Mouse (Mus musculus): ENCODE measurements around the gene Kcnk16. TPM values are rescaled to one million over a fixed set of nuclear protein-coding genes. Genes with fewer than 3 reads are reported as not detected.

Gene Kcnk16
- polyA plus RNA-seq, 1 experiment = not detected

GRCm38 (mm10) chr14:20245861-20246260, 23.1 kb downstream of the Kcnk16 start:
- H3K27ac ChIP-seq (replicated peaks; ENCODE audit: low read depth, low read length) = no peak overlapping the region
- no peak overlapping the region for H3K4me3 ChIP-seq (ENCODE audit: insufficient read depth, low read depth, low read length)
- H3K4me1 ChIP-seq (ENCODE audit: control insufficient read depth, insufficient read depth, insufficient read length, low read length) = no peaks in the 10 kb centered on the region

GRCm38 (mm10) chr14:20245318-20245717, 23.7 kb downstream of the Kcnk16 start:
- no peak overlapping the region for H3K27ac ChIP-seq (replicated peaks; ENCODE audit: low read depth, low read length)

GRCm38 (mm10) chr14:20243158-20243557, 25.8 kb downstream of the Kcnk16 start:
- Histone ChIP-seq H3K27ac (replicated peaks; ENCODE audit: low read depth, low read length) (no peak overlapping the region), H3K4me1 (ENCODE audit: control insufficient read depth, insufficient read depth, insufficient read length, low read length) (no peaks in the 10 kb centered on the region), H3K4me3 (ENCODE audit: insufficient read depth, low read depth, low read length) (no peak overlapping the region)

More at GRCm38 (mm10) chr14:20245318-20245717, 23.7 kb downstream of the Kcnk16 start:
- Histone ChIP-seq H3K4me1 (ENCODE audit: control insufficient read depth, insufficient read depth, insufficient read length, low read length) (no peaks in the 10 kb centered on the region), H3K4me3 (ENCODE audit: insufficient read depth, low read depth, low read length) (no peak overlapping the region)

- no peaks in the 10 kb centered on the region for H3K4me1 ChIP-seq (ENCODE audit: control insufficient read depth, insufficient read depth, insufficient read length, low read length)
- H3K4me3 ChIP-seq (ENCODE audit: insufficient read depth, low read depth, low read length) = no peak overlapping the region
- H3K27ac ChIP-seq (replicated peaks; ENCODE audit: low read depth, low read length) = no peak overlapping the region
Measured at GRCm38 (mm10) chr14:20242454-20242853, 26.5 kb downstream of the Kcnk16 start.

GRCm38 (mm10) chr14:20234403-20234802, 34.6 kb downstream of the Kcnk16 start:
- Histone ChIP-seq H3K4me1 (ENCODE audit: control insufficient read depth, insufficient read depth, insufficient read length, low read length) (no peaks in the 10 kb centered on the region), H3K27ac (replicated peaks; ENCODE audit: low read depth, low read length) (no peak overlapping the region), H3K4me3 (ENCODE audit: insufficient read depth, low read depth, low read length) (no peak overlapping the region)

- Histone ChIP-seq H3K4me1 (ENCODE audit: control insufficient read depth, insufficient read depth, insufficient read length, low read length) (no peaks in the 10 kb centered on the region), H3K27ac (replicated peaks; ENCODE audit: low read depth, low read length) (no peak overlapping the region), H3K4me3 (ENCODE audit: insufficient read depth, low read depth, low read length) (no peak overlapping the region)
Measured at GRCm38 (mm10) chr14:20233016-20233980, 35.7 kb downstream of the Kcnk16 start.

GRCm38 (mm10) chr14:20230063-20230491, 38.9 kb downstream of the Kcnk16 start:
- H3K27ac ChIP-seq (replicated peaks; ENCODE audit: low read depth, low read length) = no peak overlapping the region

GRCm38 (mm10) chr14:20229437-20229836, 39.6 kb downstream of the Kcnk16 start:
- no peak overlapping the region for H3K27ac ChIP-seq (replicated peaks; ENCODE audit: low read depth, low read length)
- H3K4me1 ChIP-seq (ENCODE audit: control insufficient read depth, insufficient read depth, insufficient read length, low read length) = no peaks in the 10 kb centered on the region
- H3K4me3 ChIP-seq (ENCODE audit: insufficient read depth, low read depth, low read length) = no peak overlapping the region

More at GRCm38 (mm10) chr14:20230063-20230491, 38.9 kb downstream of the Kcnk16 start:
- no peak overlapping the region for H3K4me3 ChIP-seq (ENCODE audit: insufficient read depth, low read depth, low read length)
- no peaks in the 10 kb centered on the region for H3K4me1 ChIP-seq (ENCODE audit: control insufficient read depth, insufficient read depth, insufficient read length, low read length)

GRCm38 (mm10) chr14:20228336-20228735, 40.7 kb downstream of the Kcnk16 start:
- Histone ChIP-seq H3K27ac (replicated peaks; ENCODE audit: low read depth, low read length) (no peak overlapping the region), H3K4me3 (ENCODE audit: insufficient read depth, low read depth, low read length) (no peak overlapping the region), H3K4me1 (ENCODE audit: control insufficient read depth, insufficient read depth, insufficient read length, low read length) (no peaks in the 10 kb centered on the region)

- Histone ChIP-seq H3K4me3 (ENCODE audit: insufficient read depth, low read depth, low read length) (no peak overlapping the region), H3K27ac (replicated peaks; ENCODE audit: low read depth, low read length) (no peak overlapping the region), H3K4me1 (ENCODE audit: control insufficient read depth, insufficient read depth, insufficient read length, low read length) (no peaks in the 10 kb centered on the region)
Measured at GRCm38 (mm10) chr14:20226982-20227381, 42.0 kb downstream of the Kcnk16 start.

- H3K4me1 ChIP-seq (ENCODE audit: control insufficient read depth, insufficient read depth, insufficient read length, low read length) = no peaks in the 10 kb centered on the region
Measured at GRCm38 (mm10) chr14:20226488-20226887, 42.5 kb downstream of the Kcnk16 start.

GRCm38 (mm10) chr14:20225525-20225924, 43.5 kb downstream of the Kcnk16 start:
- no peak overlapping the region for H3K4me3 ChIP-seq (ENCODE audit: insufficient read depth, low read depth, low read length)
- H3K27ac ChIP-seq (replicated peaks; ENCODE audit: low read depth, low read length) = no peak overlapping the region
- H3K4me1 ChIP-seq (ENCODE audit: control insufficient read depth, insufficient read depth, insufficient read length, low read length) = no peaks in the 10 kb centered on the region

More at GRCm38 (mm10) chr14:20226488-20226887, 42.5 kb downstream of the Kcnk16 start:
- H3K4me3 ChIP-seq (ENCODE audit: insufficient read depth, low read depth, low read length) = no peak overlapping the region
- no peak overlapping the region for H3K27ac ChIP-seq (replicated peaks; ENCODE audit: low read depth, low read length)

- H3K4me1 ChIP-seq (ENCODE audit: control insufficient read depth, insufficient read depth, insufficient read length, low read length) = no peaks in the 10 kb centered on the region
Measured at GRCm38 (mm10) chr14:20224576-20225218, 44.3 kb downstream of the Kcnk16 start.

GRCm38 (mm10) chr14:20224163-20224562, 44.8 kb downstream of the Kcnk16 start:
- H3K4me1 ChIP-seq (ENCODE audit: control insufficient read depth, insufficient read depth, insufficient read length, low read length) = no peaks in the 10 kb centered on the region
- no peak overlapping the region for H3K4me3 ChIP-seq (ENCODE audit: insufficient read depth, low read depth, low read length)
- no peak overlapping the region for H3K27ac ChIP-seq (replicated peaks; ENCODE audit: low read depth, low read length)

More at GRCm38 (mm10) chr14:20224576-20225218, 44.3 kb downstream of the Kcnk16 start:
- H3K4me3 ChIP-seq (ENCODE audit: insufficient read depth, low read depth, low read length) = no peak overlapping the region
- no peak overlapping the region for H3K27ac ChIP-seq (replicated peaks; ENCODE audit: low read depth, low read length)

- no peak overlapping the region for H3K27ac ChIP-seq (replicated peaks; ENCODE audit: low read depth, low read length)
- no peaks in the 10 kb centered on the region for H3K4me1 ChIP-seq (ENCODE audit: control insufficient read depth, insufficient read depth, insufficient read length, low read length)
- no peak overlapping the region for H3K4me3 ChIP-seq (ENCODE audit: insufficient read depth, low read depth, low read length)
Measured at GRCm38 (mm10) chr14:20223253-20223652, 45.7 kb downstream of the Kcnk16 start.
